Mouse (Mus musculus) bone marrow macrophage, adult 2 months (primary cell): ENCODE measurements around the gene Gtdc1.

ENCODE experiments used
- CTCF ChIP-seq: IDR thresholded peaks from 2 replicates; pipeline ENCODE4 v1.5.1; 2012; ENCODE audit warnings: low read depth, mild to moderate bottlenecking, low read length, moderate library complexity
- POLR2A ChIP-seq: IDR thresholded peaks from 2 replicates; pipeline ENCODE4 v1.6.1; 2012; ENCODE audit warnings: mild to moderate bottlenecking, low read depth, low read length, borderline replicate concordance

DNA sequence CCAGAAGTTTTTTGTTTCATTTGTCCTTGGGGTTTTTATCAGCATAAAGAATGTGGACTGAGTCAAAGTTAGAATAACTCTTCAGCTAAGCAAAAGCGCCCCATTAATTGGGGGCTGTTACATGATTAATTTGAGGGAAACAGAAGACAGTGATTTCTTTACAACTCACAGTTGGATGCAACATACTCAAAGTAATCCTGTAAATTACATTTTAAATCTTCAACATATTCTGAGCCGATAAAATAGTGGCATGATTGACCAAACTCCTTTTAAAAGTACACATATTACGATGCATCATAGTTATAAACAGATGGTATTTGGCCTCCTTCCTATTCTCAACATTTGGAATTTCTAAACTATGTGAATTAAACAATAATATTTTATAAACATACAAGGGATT, 372.7 kb downstream of the Gtdc1 start:
- TF ChIP-seq CTCF (no peak), POLR2A (no peak)
